In the genomic region with DNA sequence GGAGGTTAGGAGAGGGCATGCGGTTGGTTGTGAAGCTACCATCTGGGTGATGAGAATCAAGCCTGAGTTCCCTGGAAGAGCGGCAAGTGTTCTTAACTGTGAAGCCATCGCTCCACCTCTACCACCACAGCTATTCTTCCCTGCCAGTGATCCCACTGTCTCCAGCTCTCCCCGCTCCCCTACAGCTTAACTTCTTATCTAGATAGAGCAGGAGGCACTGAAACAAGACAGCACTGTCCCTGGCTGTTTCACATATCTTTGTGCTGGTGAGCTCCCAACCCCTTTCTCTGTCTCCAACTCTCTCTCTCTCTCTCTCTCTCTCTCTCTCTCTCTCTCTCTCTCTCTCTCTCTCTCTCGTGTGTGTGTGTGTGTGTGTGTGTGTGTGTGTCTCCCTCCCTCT, we compare ENCODE assay signal across 25 mouse cellular contexts. TPM values are rescaled to one million over a fixed set of nuclear protein-coding genes. Genes with fewer than 3 reads are reported as not detected.
"Had no signal": no experiment of that assay in that cellular context is flagged by ENCODE, and none has a peak within 500 bp of the region (broad histone marks: within the 10 kb centered on the region; RNA-seq: fewer than 3 reads in every experiment).

No protein-coding gene starts in this region.

- ATAC-seq: intestine, postnatal 0 days; midbrain, embryonic 15.5 days had no signal

- H3K36me3 ChIP-seq: limb, embryonic 10.5 days; limb, embryonic 13.5 days; lung, embryonic 15.5 days; midbrain, embryonic 12.5 days; midbrain, embryonic 15.5 days; neural tube, embryonic 12.5 days; neural tube, embryonic 15.5 days; stomach, embryonic 15.5 days had no signal

- DNase-seq: kidney, adult 2 months; kidney, postnatal 25 days; layer of hippocampus, adult 9-11 months; lung, adult 18-20 months; lung, postnatal 10 days; lung, postnatal 36 days; retina, postnatal 1 day; right cerebral cortex, postnatal 25 days; spleen, adult 18-20 months; thymus, adult 2 months; thymus, postnatal 14 days; thymus, postnatal 4 days had no signal

- H3K4me1 ChIP-seq: limb, embryonic 10.5 days; limb, embryonic 13.5 days; lung, embryonic 15.5 days; midbrain, embryonic 12.5 days; midbrain, embryonic 15.5 days; neural tube, embryonic 12.5 days; neural tube, embryonic 15.5 days; stomach, embryonic 15.5 days had no signal

- H3K4me3 ChIP-seq: layer of hippocampus, adult 2 months; limb, embryonic 10.5 days; limb, embryonic 13.5 days; lung, embryonic 15.5 days; midbrain, embryonic 12.5 days; midbrain, embryonic 15.5 days; neural tube, embryonic 12.5 days; neural tube, embryonic 15.5 days; stomach, embryonic 15.5 days had no signal

- H3K27me3 ChIP-seq: limb, embryonic 13.5 days; lung, embryonic 15.5 days; midbrain, embryonic 12.5 days; midbrain, embryonic 15.5 days; neural tube, embryonic 12.5 days; neural tube, embryonic 15.5 days; stomach, embryonic 15.5 days had no signal

- H3K9ac ChIP-seq: limb, embryonic 13.5 days; lung, embryonic 15.5 days; midbrain, embryonic 12.5 days; midbrain, embryonic 15.5 days; neural tube, embryonic 12.5 days; neural tube, embryonic 15.5 days; stomach, embryonic 15.5 days had no signal

- H3K9me3 ChIP-seq: limb, embryonic 10.5 days; limb, embryonic 13.5 days; lung, embryonic 15.5 days; midbrain, embryonic 12.5 days; midbrain, embryonic 15.5 days; neural tube, embryonic 12.5 days; neural tube, embryonic 15.5 days; stomach, embryonic 15.5 days had no signal

- H3K27ac ChIP-seq: kidney, postnatal 0 days; layer of hippocampus, adult 2 months; limb, embryonic 10.5 days; limb, embryonic 13.5 days; lung, embryonic 15.5 days; midbrain, embryonic 12.5 days; midbrain, embryonic 15.5 days; neural tube, embryonic 12.5 days; neural tube, embryonic 15.5 days; stomach, embryonic 15.5 days had no signal

- H3K4me2 ChIP-seq: limb, embryonic 13.5 days; lung, embryonic 15.5 days; midbrain, embryonic 12.5 days; midbrain, embryonic 15.5 days; neural tube, embryonic 12.5 days; neural tube, embryonic 15.5 days; stomach, embryonic 15.5 days had no signal

RNA-seq across cellular contexts. Expression of gene Bst1, which starts 26.3 kb away (rescaled TPM):
- total RNA-seq: layer of hippocampus, adult 2 months; layer of hippocampus, postnatal 25 days; left cerebral cortex, adult 18-20 months had no signal
- polyA plus RNA-seq: midbrain, embryonic 15.5 days; neural tube, embryonic 12.5 days had no signal
